Mouse (Mus musculus): Measurements from ENCODE around the gene Mxd4. TPM values are rescaled to one million over a fixed set of nuclear protein-coding genes. Genes with fewer than 3 reads are reported as not detected.

The Mxd4 gene
- polyA plus RNA-seq, 1 experiment from 2014 or later, result 53.7 TPM

DNA sequence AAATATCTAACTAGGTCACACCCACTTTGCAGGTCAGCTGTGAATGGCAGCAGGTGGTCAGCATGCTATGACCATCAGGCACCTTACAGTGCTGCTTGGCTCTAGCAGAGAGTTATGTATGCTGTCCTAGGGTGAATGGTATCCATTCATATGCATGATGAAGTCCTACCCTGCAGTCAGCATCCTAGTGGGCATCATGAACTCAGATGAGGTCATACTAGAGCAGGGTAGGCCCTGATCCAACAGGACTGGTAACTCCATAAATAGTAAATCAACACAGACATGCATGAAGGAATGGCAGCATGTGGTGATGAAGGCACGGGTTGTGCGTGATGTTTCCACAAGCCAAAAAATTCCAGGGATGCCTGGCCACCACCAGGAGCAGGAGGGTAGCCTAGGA, 18.3 kb upstream of the Mxd4 start:
- Histone ChIP-seq H3K9me3 (ENCODE audit: control insufficient read depth, low read length) (no peaks in the 10 kb centered on the region), H3K9ac (ENCODE audit: low read depth, low read length) (no peak overlapping the region), H3K36me3 (ENCODE audit: control insufficient read depth, insufficient read depth, low read length) (no peaks in the 10 kb centered on the region), H3K27ac (replicated peaks; ENCODE audit: low read depth, low read length) (no peak overlapping the region), H3K4me1 (ENCODE audit: control insufficient read depth, insufficient read depth, low read length) (no peaks in the 10 kb centered on the region), H3K27me3 (replicated peaks; ENCODE audit: control insufficient read depth, insufficient read depth, low read length) (no peaks in the 10 kb centered on the region), H3K4me2 (ENCODE audit: low read depth, low read length) (no peak overlapping the region), H3K4me3 (ENCODE audit: low read depth, low read length) (no peak overlapping the region)
- WGBS, result 73% methylated on average over 2 of the region's 2 CpGs
- DNase-seq (ENCODE audit: low spot score), result no peak
- ATAC-seq (ENCODE audit: low read depth), result no peak

DNA sequence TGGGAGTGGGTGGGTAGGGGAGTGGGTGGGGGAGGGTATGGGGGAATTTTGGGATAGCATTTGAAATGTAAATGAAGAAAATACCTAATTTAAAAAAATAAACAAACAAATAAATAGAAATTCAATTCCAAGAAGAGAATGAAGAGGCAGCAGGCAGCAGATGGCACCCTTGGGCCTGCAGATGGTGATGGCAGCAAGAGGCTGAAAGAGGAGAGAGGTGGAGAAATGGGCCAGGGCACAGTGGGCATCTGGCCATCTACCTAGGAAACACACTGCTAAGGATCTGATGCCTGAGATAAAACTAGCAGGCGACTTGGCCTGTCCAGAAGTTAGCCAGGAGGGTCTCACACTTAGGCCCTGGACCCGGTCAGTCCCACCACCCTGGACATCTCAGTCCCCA, 17.4 kb upstream of the Mxd4 start:
- no peak for DNase-seq (ENCODE audit: low spot score)
- no peaks in the 10 kb centered on the region for H3K36me3 ChIP-seq (ENCODE audit: control insufficient read depth, insufficient read depth, low read length)
- no peak overlapping the region for H3K9ac ChIP-seq (ENCODE audit: low read depth, low read length)
- no peak overlapping the region for H3K27ac ChIP-seq (replicated peaks; ENCODE audit: low read depth, low read length)
- H3K9me3 ChIP-seq (ENCODE audit: control insufficient read depth, low read length), result no peaks in the 10 kb centered on the region
- no peak for ATAC-seq (ENCODE audit: low read depth)
- WGBS, result 93% methylated on average over 2 of the region's 2 CpGs
- no peaks in the 10 kb centered on the region for H3K27me3 ChIP-seq (replicated peaks; ENCODE audit: control insufficient read depth, insufficient read depth, low read length)
- H3K4me3 ChIP-seq (ENCODE audit: low read depth, low read length), result no peak overlapping the region
- no peak overlapping the region for H3K4me2 ChIP-seq (ENCODE audit: low read depth, low read length)
- no peaks in the 10 kb centered on the region for H3K4me1 ChIP-seq (ENCODE audit: control insufficient read depth, insufficient read depth, low read length)

DNA sequence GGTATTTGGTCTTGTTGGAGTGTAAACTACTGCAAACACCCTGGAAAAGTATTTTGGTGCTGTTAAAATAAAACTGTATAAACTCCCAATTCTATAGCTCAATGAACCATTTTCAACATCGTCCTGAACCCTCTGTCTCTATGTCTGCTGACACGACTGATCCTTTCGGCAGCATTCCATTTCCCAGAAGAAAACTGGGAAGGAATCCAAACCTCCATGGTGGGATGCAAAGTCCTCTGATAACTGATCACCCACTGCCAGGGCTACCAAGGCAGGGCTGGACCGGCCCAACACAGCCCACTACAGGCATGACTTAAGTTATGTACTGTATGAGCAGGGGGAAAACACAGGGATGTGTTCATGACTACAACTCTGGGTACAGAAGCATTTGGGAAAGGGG, 14.5 kb upstream of the Mxd4 start:
- Histone ChIP-seq H3K4me2 (ENCODE audit: low read depth, low read length) (no peak overlapping the region), H3K4me1 (ENCODE audit: control insufficient read depth, insufficient read depth, low read length) (no peaks in the 10 kb centered on the region), H3K27me3 (replicated peaks; ENCODE audit: control insufficient read depth, insufficient read depth, low read length) (no peaks in the 10 kb centered on the region), H3K27ac (replicated peaks; ENCODE audit: low read depth, low read length) (no peak overlapping the region), H3K9me3 (ENCODE audit: control insufficient read depth, low read length) (no peaks in the 10 kb centered on the region), H3K9ac (ENCODE audit: low read depth, low read length) (no peak overlapping the region), H3K36me3 (ENCODE audit: control insufficient read depth, insufficient read depth, low read length) (no peaks in the 10 kb centered on the region), H3K4me3 (ENCODE audit: low read depth, low read length) (no peak overlapping the region)
- no peak for DNase-seq (ENCODE audit: low spot score)
- no peak for ATAC-seq (ENCODE audit: low read depth)
- 79% methylated on average over 4 of the region's 4 CpGs for WGBS

DNA sequence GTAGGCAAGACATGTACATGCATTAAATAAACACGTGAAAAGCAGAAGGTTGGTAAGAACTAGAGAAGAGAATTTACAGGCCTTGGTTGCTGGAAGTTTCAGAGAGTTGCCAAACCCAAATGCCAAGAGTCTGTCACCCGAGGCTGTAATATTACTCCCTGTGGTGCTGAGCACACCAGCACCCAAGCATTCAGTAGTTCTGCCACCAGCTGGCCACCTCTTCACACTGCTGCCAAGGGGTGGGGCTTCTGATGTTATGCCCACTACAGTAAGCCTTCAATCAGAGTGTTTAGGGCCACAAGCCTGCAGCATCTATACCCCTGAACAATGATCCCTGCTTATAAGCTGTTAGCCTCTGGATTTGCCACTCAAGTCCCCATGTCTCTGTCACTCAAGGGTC, 13.9 kb upstream of the Mxd4 start:
- Histone ChIP-seq H3K9ac (ENCODE audit: low read depth, low read length) (no peak overlapping the region), H3K9me3 (ENCODE audit: control insufficient read depth, low read length) (no peaks in the 10 kb centered on the region), H3K27me3 (replicated peaks; ENCODE audit: control insufficient read depth, insufficient read depth, low read length) (no peaks in the 10 kb centered on the region), H3K27ac (replicated peaks; ENCODE audit: low read depth, low read length) (no peak overlapping the region), H3K36me3 (ENCODE audit: control insufficient read depth, insufficient read depth, low read length) (no peaks in the 10 kb centered on the region), H3K4me2 (ENCODE audit: low read depth, low read length) (no peak overlapping the region), H3K4me3 (ENCODE audit: low read depth, low read length) (no peak overlapping the region), H3K4me1 (ENCODE audit: control insufficient read depth, insufficient read depth, low read length) (no peaks in the 10 kb centered on the region)
- no peak for ATAC-seq (ENCODE audit: low read depth)
- WGBS, result 71% methylated on average over 2 of the region's 2 CpGs
- peak; percentile 53 for DNase-seq (ENCODE audit: low spot score)

DNA sequence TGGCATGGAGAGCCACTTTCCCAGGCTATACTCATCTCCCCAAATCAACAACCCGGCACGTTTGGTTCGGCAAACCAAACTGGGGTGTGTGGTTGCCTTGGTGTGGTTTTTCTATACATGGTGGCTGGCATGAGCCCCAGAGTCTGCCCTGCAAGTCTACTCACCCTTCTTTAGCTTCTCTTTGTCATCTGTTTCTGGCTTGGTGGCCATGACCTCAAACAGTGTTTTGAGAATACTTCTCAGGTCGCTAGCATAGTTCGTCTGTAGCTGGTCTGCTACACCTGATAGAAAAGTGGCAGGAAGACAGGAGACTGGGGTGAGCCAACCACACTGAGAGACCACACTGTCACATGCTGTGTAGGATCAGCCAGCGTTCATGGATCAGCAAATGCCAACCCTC, 11.1 kb upstream of the Mxd4 start:
- 80% methylated on average over 6 of the region's 6 CpGs for WGBS
- Histone ChIP-seq H3K27me3 (replicated peaks; ENCODE audit: control insufficient read depth, insufficient read depth, low read length) (no peaks in the 10 kb centered on the region), H3K9me3 (ENCODE audit: control insufficient read depth, low read length) (no peaks in the 10 kb centered on the region), H3K9ac (ENCODE audit: low read depth, low read length) (no peak overlapping the region), H3K36me3 (ENCODE audit: control insufficient read depth, insufficient read depth, low read length) (no peaks in the 10 kb centered on the region), H3K4me2 (ENCODE audit: low read depth, low read length) (no peak overlapping the region), H3K4me1 (ENCODE audit: control insufficient read depth, insufficient read depth, low read length) (no peaks in the 10 kb centered on the region), H3K4me3 (ENCODE audit: low read depth, low read length) (no peak overlapping the region), H3K27ac (replicated peaks; ENCODE audit: low read depth, low read length) (no peak overlapping the region)
- ATAC-seq (ENCODE audit: low read depth), result no peak
- DNase-seq (ENCODE audit: low spot score), result no peak

DNA sequence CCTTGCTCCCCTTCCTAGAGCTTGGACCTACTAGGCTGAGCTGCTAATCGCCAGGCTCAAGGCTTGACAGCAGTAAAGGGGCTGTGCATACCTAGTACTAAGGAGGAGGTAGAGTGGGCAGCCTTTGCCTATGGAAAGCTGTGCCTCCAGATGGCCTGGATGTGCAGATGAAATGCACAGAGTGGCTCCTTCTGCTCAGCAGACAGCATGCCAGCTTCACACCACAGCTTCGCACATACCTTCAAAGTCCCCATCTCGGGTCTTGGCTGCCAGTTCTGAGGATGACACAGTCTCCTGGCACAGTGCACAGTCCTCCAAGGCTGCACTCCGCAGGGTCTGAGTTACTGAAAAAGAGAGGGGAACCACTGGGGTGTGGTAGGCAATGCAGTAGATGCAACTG, 9.7 kb upstream of the Mxd4 start:
- Histone ChIP-seq H3K9ac (ENCODE audit: low read depth, low read length) (no peak overlapping the region), H3K27me3 (replicated peaks; ENCODE audit: control insufficient read depth, insufficient read depth, low read length) (no peaks in the 10 kb centered on the region), H3K9me3 (ENCODE audit: control insufficient read depth, low read length) (no peaks in the 10 kb centered on the region), H3K4me3 (ENCODE audit: low read depth, low read length) (no peak overlapping the region), H3K27ac (replicated peaks; ENCODE audit: low read depth, low read length) (no peak overlapping the region), H3K4me2 (ENCODE audit: low read depth, low read length) (no peak overlapping the region), H3K36me3 (ENCODE audit: control insufficient read depth, insufficient read depth, low read length) (no peaks in the 10 kb centered on the region), H3K4me1 (ENCODE audit: control insufficient read depth, insufficient read depth, low read length) (no peaks in the 10 kb centered on the region)
- ATAC-seq (ENCODE audit: low read depth), result no peak
- no peak for DNase-seq (ENCODE audit: low spot score)
- 83% methylated on average over 4 of the region's 4 CpGs for WGBS

DNA sequence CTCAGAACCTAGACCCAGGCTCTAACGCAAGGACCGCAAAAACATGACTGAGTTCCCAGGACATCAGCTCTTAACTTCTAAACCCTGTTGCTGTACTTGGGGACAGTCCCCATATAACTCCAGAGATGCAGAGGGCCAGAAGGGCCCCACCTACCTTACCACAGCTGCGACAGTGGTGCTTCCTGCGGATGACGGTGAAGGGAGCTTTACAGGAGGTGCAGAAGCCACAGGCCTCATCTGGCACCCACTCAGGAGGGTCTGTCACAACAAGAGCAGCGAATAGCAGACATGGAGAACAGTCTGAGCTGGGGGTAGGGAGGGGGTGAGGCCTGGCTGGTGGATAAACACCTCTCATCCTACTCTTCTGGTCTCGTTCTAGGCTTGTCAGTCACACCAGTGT, 8.9 kb upstream of the Mxd4 start:
- H3K27me3 ChIP-seq (replicated peaks; ENCODE audit: control insufficient read depth, insufficient read depth, low read length), result no peaks in the 10 kb centered on the region
- H3K4me2 ChIP-seq (ENCODE audit: low read depth, low read length), result no peak overlapping the region
- H3K4me3 ChIP-seq (ENCODE audit: low read depth, low read length), result no peak overlapping the region
- H3K27ac ChIP-seq (replicated peaks; ENCODE audit: low read depth, low read length), result no peak overlapping the region
- no peak for DNase-seq (ENCODE audit: low spot score)
- no peak overlapping the region for H3K9ac ChIP-seq (ENCODE audit: low read depth, low read length)
- no peaks in the 10 kb centered on the region for H3K9me3 ChIP-seq (ENCODE audit: control insufficient read depth, low read length)
- no peaks in the 10 kb centered on the region for H3K36me3 ChIP-seq (ENCODE audit: control insufficient read depth, insufficient read depth, low read length)
- WGBS, result 75% methylated on average over 7 of the region's 7 CpGs
- no peak for ATAC-seq (ENCODE audit: low read depth)
- H3K4me1 ChIP-seq (ENCODE audit: control insufficient read depth, insufficient read depth, low read length), result no peaks in the 10 kb centered on the region

DNA sequence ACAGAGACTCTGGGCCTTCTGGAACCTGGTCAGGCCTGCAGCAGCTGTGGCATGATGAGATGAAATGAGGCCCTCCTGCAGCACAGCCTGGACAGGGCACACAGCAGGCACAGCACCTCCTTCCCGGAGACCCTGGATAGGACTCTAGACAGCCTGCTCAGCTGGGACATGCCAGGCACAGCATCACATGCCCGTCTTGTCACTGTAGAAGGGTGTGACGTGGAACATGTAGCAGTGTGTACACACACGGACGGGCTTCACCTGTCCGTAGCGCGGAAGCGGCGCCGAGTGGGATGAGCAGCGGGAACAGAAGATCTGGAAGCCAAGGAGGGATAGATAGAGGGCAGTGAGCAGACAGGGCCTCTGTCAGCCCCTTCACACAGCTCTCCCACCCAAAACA, 8.3 kb upstream of the Mxd4 start:
- Histone ChIP-seq H3K4me2 (ENCODE audit: low read depth, low read length) (no peak overlapping the region), H3K9ac (ENCODE audit: low read depth, low read length) (no peak overlapping the region), H3K4me1 (ENCODE audit: control insufficient read depth, insufficient read depth, low read length) (no peaks in the 10 kb centered on the region), H3K36me3 (ENCODE audit: control insufficient read depth, insufficient read depth, low read length) (no peaks in the 10 kb centered on the region), H3K27me3 (replicated peaks; ENCODE audit: control insufficient read depth, insufficient read depth, low read length) (no peaks in the 10 kb centered on the region), H3K27ac (replicated peaks; ENCODE audit: low read depth, low read length) (no peak overlapping the region), H3K4me3 (ENCODE audit: low read depth, low read length) (no peak overlapping the region), H3K9me3 (ENCODE audit: control insufficient read depth, low read length) (no peaks in the 10 kb centered on the region)
- DNase-seq (ENCODE audit: low spot score) (no peak), ATAC-seq (ENCODE audit: low read depth) (no peak)
- 92% methylated on average over 12 of the region's 12 CpGs for WGBS

DNA sequence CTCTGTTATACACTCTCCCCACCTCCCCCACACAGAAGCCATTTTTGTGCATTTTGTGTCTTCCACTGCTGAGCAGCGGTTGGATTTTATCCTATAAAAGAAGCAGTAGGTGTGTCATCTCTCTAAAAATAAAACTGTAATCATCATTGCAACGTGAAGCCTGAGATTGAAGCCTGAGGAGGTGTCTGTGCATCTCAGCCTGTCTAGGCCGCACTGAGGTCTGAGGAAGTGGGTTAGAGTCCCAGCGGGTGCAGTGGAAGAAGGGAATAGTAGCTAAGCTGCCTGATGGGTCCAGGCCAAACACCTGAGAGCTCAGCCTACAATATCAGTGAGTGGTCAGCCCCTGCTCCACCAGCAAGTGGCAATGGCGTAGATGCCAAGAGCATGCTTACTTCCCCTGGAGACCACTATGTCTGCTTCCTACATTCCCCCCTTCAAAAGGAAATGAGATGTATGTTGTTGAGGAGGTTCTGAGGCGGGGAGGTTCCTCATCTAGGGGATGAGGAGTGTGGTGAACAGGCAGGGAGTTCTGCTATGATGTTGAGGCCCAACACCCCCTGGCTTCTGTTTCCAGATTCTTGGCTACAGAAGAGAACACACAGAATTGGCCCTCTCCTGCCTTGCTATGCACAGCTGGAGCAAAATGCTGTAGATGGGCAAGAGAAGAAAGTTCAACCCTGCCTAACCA, 7.6 kb upstream of the Mxd4 start:
- H3K36me3 ChIP-seq (ENCODE audit: control insufficient read depth, insufficient read depth, low read length), result no peaks in the 10 kb centered on the region
- H3K27ac ChIP-seq (replicated peaks; ENCODE audit: low read depth, low read length), result no peak overlapping the region
- H3K4me1 ChIP-seq (ENCODE audit: control insufficient read depth, insufficient read depth, low read length), result no peaks in the 10 kb centered on the region
- H3K9ac ChIP-seq (ENCODE audit: low read depth, low read length), result no peak overlapping the region
- no peak overlapping the region for H3K4me2 ChIP-seq (ENCODE audit: low read depth, low read length)
- H3K27me3 ChIP-seq (replicated peaks; ENCODE audit: control insufficient read depth, insufficient read depth, low read length), result no peaks in the 10 kb centered on the region
- ATAC-seq (ENCODE audit: low read depth), result no peak
- no peaks in the 10 kb centered on the region for H3K9me3 ChIP-seq (ENCODE audit: control insufficient read depth, low read length)
- 73% methylated on average over 6 of the region's 6 CpGs for WGBS
- no peak for DNase-seq (ENCODE audit: low spot score)
- no peak overlapping the region for H3K4me3 ChIP-seq (ENCODE audit: low read depth, low read length)

Measured in embryonic facial prominence, embryonic 14.5 days (tissue).